Mouse (Mus musculus) cortical plate, adult 2 months (tissue): Measurements from ENCODE around the gene Map3k3.

ENCODE experiments used
- CTCF ChIP-seq: fragments of 200-500 bp; IDR thresholded peaks from 2 replicates; pipeline ENCODE4 v1.5.1; 2011; ENCODE audit warnings: mild to moderate bottlenecking, control low read depth, low read length; ENCODE audit not compliant: insufficient read depth; ENCODE audit errors: extremely low read depth
- POLR2A ChIP-seq: fragments of 200-500 bp; IDR thresholded peaks from 2 replicates; pipeline ENCODE4 v1.6.1; 2011; ENCODE audit warnings: mild to moderate bottlenecking, low read length, control low read depth; ENCODE audit not compliant: insufficient read depth; ENCODE audit errors: extremely low read depth

- TF ChIP-seq POLR2A (no peak), CTCF (no peak)
Observed at GRCm38 (mm10) chr11:106124784-106125183, 40.4 kb downstream of the Map3k3 start.
